Mouse (Mus musculus) T-helper 1 cell (primary cell): ENCODE measurements at regions not wholly inside any gene's neighbourhood (a gene's known extent, or its start where the extent isn't known, plus 50 kb on each side); places are given as distances from the start of the nearest gene placed in this dataset.

Source experiments
- in situ Hi-C: fragments of 300-600 bp; cut with MboI, MseI; formaldehyde crosslinking; loops from one replicate; pipeline ENCODE4 v1.15.1; 2025; ENCODE audit warnings: high pct_unique_total_duplicates

DNA sequence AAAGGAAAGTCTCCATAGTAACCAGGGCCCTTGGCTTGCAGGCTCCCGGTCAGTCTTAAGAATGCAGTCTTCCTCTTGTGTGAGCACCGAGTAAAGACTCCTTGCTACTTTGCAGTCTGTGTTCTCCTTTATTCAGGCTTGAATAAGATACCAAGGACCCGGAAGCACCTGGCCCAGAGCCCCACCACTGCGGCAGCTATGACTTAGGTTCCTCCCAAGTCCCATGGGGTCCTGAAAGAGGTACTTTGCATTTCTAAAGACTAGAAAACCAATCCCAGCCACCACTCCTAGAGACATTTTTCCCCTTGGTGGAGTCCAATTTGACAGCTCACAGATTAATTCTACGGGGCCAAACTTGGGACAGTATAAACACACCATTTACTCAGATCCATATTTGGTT, 51.7 kb upstream of the Tspan11 start:
- in situ Hi-C loops, result no loop called here

DNA sequence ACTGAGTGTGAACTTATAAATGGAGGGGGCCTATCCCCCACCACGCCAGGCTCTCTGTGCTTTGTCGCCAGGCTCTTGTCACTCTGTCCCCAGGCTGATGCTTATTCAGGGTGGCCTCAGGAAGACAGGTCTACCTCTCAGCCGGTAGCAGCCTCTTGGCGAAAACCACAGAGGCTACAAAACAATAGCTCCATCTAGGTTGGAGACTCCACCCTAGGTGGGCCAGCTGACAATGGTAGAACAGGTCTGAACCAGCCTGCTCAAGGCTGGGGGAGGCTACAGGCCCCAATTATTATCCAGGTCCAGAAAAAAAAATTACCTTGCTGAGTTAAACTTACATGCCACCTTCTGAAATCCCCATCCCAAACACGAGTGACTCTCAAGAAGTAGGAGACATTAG, 59.0 kb upstream of the Tspan11 start:
- in situ Hi-C loops, result no loop called here

DNA sequence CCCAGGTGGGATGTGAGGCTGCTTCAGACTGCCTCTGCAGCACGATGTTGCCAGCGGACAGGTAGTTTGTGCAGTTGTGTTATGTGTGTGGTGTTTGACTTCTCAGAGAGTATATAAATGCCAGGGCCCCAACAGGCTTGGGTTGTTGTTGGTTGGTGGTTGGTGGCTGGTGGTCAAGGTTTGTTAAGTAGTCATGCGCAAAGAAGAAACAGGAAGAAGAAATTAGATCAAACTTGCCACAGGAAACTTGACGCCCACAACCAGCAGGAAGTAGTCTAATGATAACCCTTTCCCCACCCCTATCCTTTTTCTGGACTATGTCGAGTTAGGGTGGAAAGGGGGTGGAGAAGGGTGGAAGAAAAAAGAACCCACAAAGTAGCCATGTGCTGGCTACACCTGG, 56.2 kb upstream of the Prmt8 start:
- in situ Hi-C loops, result no loop called here

DNA sequence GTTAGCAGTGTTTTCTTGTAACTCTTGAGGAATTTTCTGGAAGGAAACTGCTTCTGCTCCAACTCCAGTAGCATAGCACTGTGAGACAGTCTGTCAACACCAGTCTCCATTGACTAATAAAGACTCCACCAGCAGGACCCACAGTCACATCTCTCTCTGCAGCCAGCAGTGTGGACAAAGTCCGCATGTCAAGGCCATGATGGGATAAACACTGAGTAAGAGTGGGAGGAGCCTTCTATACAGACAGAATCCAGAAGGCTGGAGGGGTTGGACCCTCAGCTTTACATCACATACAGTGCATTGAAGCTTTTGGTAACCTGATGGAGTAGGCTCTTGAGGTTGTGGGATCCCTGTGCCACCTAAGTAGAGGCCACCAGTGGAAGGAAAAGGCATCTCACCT, 54.4 kb upstream of the Prmt8 start:
- in situ Hi-C loops, result loop anchor here (25.0 kb wide), 1 partner anchor 1339 kb away; no protein-coding TSS in a partner anchor

DNA sequence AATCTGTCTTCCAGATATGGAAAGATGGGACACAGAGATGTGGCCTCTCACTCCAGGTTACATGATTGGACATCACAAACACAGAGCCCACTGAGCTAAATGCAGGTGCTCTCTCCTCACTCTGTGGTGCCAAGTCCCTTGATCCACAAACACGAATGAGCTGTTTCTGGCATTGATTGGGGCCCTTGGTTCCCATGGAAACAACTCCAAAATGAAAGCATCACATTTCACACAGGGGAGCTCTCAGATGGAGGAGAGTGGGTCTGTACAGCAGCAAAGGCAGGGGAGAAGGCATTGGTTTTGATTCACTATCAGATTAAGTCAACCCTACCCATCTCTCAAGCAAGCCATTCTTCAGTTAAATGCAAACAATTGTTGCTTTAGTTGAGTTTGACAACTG, 51.3 kb upstream of the Prmt8 start:
- in situ Hi-C loops, result loop anchor here (25.0 kb wide), 1 partner anchor 1342 kb away; no protein-coding TSS in a partner anchor
